In genomic region chr14:108022066-108022465, GRCm38 (mm10) we compare ENCODE assay signal across 23 mouse cellular contexts.
DNase-seq lines count a peak whose midpoint lies in the region; ATAC-seq lines count a peak whose summit lies in the region.
"Had no signal": no experiment of that assay in that cellular context is flagged by ENCODE, and none has a peak within 500 bp of the region (broad histone marks: within the 10 kb centered on the region; RNA-seq: fewer than 3 reads in every experiment).

No protein-coding gene starts in this region.

- peak; percentile 9 for DNase-seq in embryonic facial prominence, embryonic 14.5 days (ENCODE audit: low spot score)
- no peak for DNase-seq in embryonic facial prominence, embryonic 10.5 days (ENCODE audit: low spot score)
- DNase-seq in midbrain, embryonic 14.5 days: peak; percentile 8
- DNase-seq: adrenal gland, postnatal 36 days; cerebellum, adult 18-20 months; gastrocnemius, postnatal 36 days; heart, adult 2 months; heart, postnatal 14 days; kidney, adult 2 months; layer of hippocampus, adult 9-11 months; thymus, postnatal 25 days had no signal

- H3K9ac ChIP-seq in embryonic facial prominence, embryonic 14.5 days (ENCODE audit: low read depth, low read length): no peak overlapping the region
- no peak overlapping the region for H3K9ac ChIP-seq in kidney, embryonic 15.5 days
- H3K9ac ChIP-seq in kidney, embryonic 14.5 days (ENCODE audit: low read depth, low read length): no peak overlapping the region
- H3K9ac ChIP-seq in midbrain, embryonic 14.5 days (replicated peaks; ENCODE audit: low read length): no peak overlapping the region
- H3K9ac ChIP-seq in midbrain, embryonic 13.5 days (replicated peaks): no peak overlapping the region
- no peak overlapping the region for H3K9ac ChIP-seq in forebrain, embryonic 16.5 days (replicated peaks; ENCODE audit: low read depth, low read length)
- H3K9ac ChIP-seq: heart, embryonic 13.5 days; hindbrain, embryonic 12.5 days; limb, embryonic 15.5 days; liver, embryonic 14.5 days; neural tube, embryonic 13.5 days had no signal

- H3K9me3 ChIP-seq in embryonic facial prominence, embryonic 14.5 days (ENCODE audit: control insufficient read depth, low read length): no peaks in the 10 kb centered on the region
- H3K9me3 ChIP-seq in embryonic facial prominence, embryonic 10.5 days: no peaks in the 10 kb centered on the region
- no peaks in the 10 kb centered on the region for H3K9me3 ChIP-seq in kidney, embryonic 15.5 days (replicated peaks)
- H3K9me3 ChIP-seq in kidney, embryonic 14.5 days (ENCODE audit: control insufficient read depth, low read length): no peaks in the 10 kb centered on the region
- H3K9me3 ChIP-seq in midbrain, embryonic 14.5 days (ENCODE audit: control insufficient read depth, low read length): no peaks in the 10 kb centered on the region
- H3K9me3 ChIP-seq in midbrain, embryonic 13.5 days: no peaks in the 10 kb centered on the region
- H3K9me3 ChIP-seq in forebrain, embryonic 16.5 days (ENCODE audit: control insufficient read depth, low read length): no peaks in the 10 kb centered on the region
- H3K9me3 ChIP-seq: heart, embryonic 13.5 days; hindbrain, embryonic 12.5 days; limb, embryonic 15.5 days; neural tube, embryonic 13.5 days had no signal

- no peaks in the 10 kb centered on the region for H3K36me3 ChIP-seq in embryonic facial prominence, embryonic 14.5 days (ENCODE audit: control insufficient read depth, insufficient read depth, low read length)
- H3K36me3 ChIP-seq in embryonic facial prominence, embryonic 10.5 days (replicated peaks): no peaks in the 10 kb centered on the region
- no peaks in the 10 kb centered on the region for H3K36me3 ChIP-seq in kidney, embryonic 15.5 days
- H3K36me3 ChIP-seq in kidney, embryonic 14.5 days (ENCODE audit: control insufficient read depth, insufficient read depth, low read length): no peaks in the 10 kb centered on the region
- no peaks in the 10 kb centered on the region for H3K36me3 ChIP-seq in midbrain, embryonic 14.5 days (ENCODE audit: control insufficient read depth, insufficient read depth, low read length)
- no peaks in the 10 kb centered on the region for H3K36me3 ChIP-seq in midbrain, embryonic 13.5 days
- no peaks in the 10 kb centered on the region for H3K36me3 ChIP-seq in forebrain, embryonic 16.5 days (ENCODE audit: control insufficient read depth, insufficient read depth)
- H3K36me3 ChIP-seq: heart, embryonic 13.5 days; hindbrain, embryonic 12.5 days; limb, embryonic 15.5 days; neural tube, embryonic 13.5 days had no signal

- no peaks in the 10 kb centered on the region for H3K27me3 ChIP-seq in embryonic facial prominence, embryonic 14.5 days (replicated peaks; ENCODE audit: control insufficient read depth, insufficient read depth, low read length)
- H3K27me3 ChIP-seq in embryonic facial prominence, embryonic 10.5 days (replicated peaks; ENCODE audit: low read depth, poor library complexity, severe bottlenecking): no peaks in the 10 kb centered on the region
- no peaks in the 10 kb centered on the region for H3K27me3 ChIP-seq in kidney, embryonic 15.5 days
- no peaks in the 10 kb centered on the region for H3K27me3 ChIP-seq in kidney, embryonic 14.5 days (ENCODE audit: control insufficient read depth, insufficient read depth, low read length)
- H3K27me3 ChIP-seq in midbrain, embryonic 14.5 days (ENCODE audit: control insufficient read depth, insufficient read depth, low read length): no peaks in the 10 kb centered on the region
- H3K27me3 ChIP-seq in midbrain, embryonic 13.5 days: no peaks in the 10 kb centered on the region
- no peaks in the 10 kb centered on the region for H3K27me3 ChIP-seq in forebrain, embryonic 16.5 days (replicated peaks; ENCODE audit: control insufficient read depth, insufficient read depth, low read length)
- H3K27me3 ChIP-seq: heart, embryonic 13.5 days; hindbrain, embryonic 12.5 days; limb, embryonic 15.5 days; neural tube, embryonic 13.5 days had no signal

- H3K27ac ChIP-seq in embryonic facial prominence, embryonic 14.5 days (replicated peaks; ENCODE audit: low read depth, low read length): no peak overlapping the region
- H3K27ac ChIP-seq in embryonic facial prominence, embryonic 10.5 days (replicated peaks): no peak overlapping the region
- no peak overlapping the region for H3K27ac ChIP-seq in kidney, embryonic 15.5 days
- H3K27ac ChIP-seq in kidney, embryonic 14.5 days (ENCODE audit: low read depth, low read length): no peak overlapping the region
- no peak overlapping the region for H3K27ac ChIP-seq in midbrain, embryonic 14.5 days (replicated peaks; ENCODE audit: low read depth, low read length)
- H3K27ac ChIP-seq in midbrain, embryonic 13.5 days: no peak overlapping the region
- H3K27ac ChIP-seq in forebrain, embryonic 16.5 days (ENCODE audit: low read length): no peak overlapping the region
- H3K27ac ChIP-seq: heart, adult 2 months; heart, embryonic 13.5 days; hindbrain, embryonic 12.5 days; limb, embryonic 15.5 days; liver, embryonic 14.5 days; macrophage; neural tube, embryonic 13.5 days had no signal

- 39% methylated on average over 1 of the region's 1 CpGs for WGBS in embryonic facial prominence, embryonic 14.5 days
- WGBS in embryonic facial prominence, embryonic 10.5 days: 62% methylated on average over 1 of the region's 1 CpGs
- 52% methylated on average over 1 of the region's 1 CpGs for WGBS in kidney, embryonic 15.5 days
- 45% methylated on average over 1 of the region's 1 CpGs for WGBS in kidney, embryonic 14.5 days
- 58% methylated on average over 1 of the region's 1 CpGs for WGBS in midbrain, embryonic 14.5 days
- WGBS in midbrain, embryonic 13.5 days: 54% methylated on average over 1 of the region's 1 CpGs
- 18% methylated on average over 1 of the region's 1 CpGs for WGBS in forebrain, embryonic 16.5 days

- no peak for ATAC-seq in embryonic facial prominence, embryonic 14.5 days (ENCODE audit: low read depth)
- ATAC-seq in kidney, embryonic 15.5 days (replicated peaks; ENCODE audit: low FRiP score): 0 out of 2 replicates have a peak, but pooled peaks have one; percentile 25
- no peak for ATAC-seq in kidney, embryonic 14.5 days (ENCODE audit: low FRiP score, low TSS enrichment)
- ATAC-seq in midbrain, embryonic 14.5 days (ENCODE audit: low FRiP score, low TSS enrichment): no peak
- no peak for ATAC-seq in midbrain, embryonic 13.5 days
- ATAC-seq in forebrain, embryonic 16.5 days: peak; percentile 89
- ATAC-seq in activated CD4-positive, CD25-positive, alpha-beta regulatory T cell, adult 4 months: no peak
- ATAC-seq: CD4-positive, CD25-positive, alpha-beta regulatory T cell, adult 4 months had no signal

- no peaks in the 10 kb centered on the region for H3K4me1 ChIP-seq in embryonic facial prominence, embryonic 14.5 days (ENCODE audit: control insufficient read depth, insufficient read depth, low read length)
- H3K4me1 ChIP-seq in embryonic facial prominence, embryonic 10.5 days: no peaks in the 10 kb centered on the region
- H3K4me1 ChIP-seq in kidney, embryonic 15.5 days: no peaks in the 10 kb centered on the region
- no peaks in the 10 kb centered on the region for H3K4me1 ChIP-seq in kidney, embryonic 14.5 days (ENCODE audit: control insufficient read depth, insufficient read depth, low read length)
- no peaks in the 10 kb centered on the region for H3K4me1 ChIP-seq in midbrain, embryonic 14.5 days (ENCODE audit: control insufficient read depth, insufficient read depth, low read length)
- no peaks in the 10 kb centered on the region for H3K4me1 ChIP-seq in midbrain, embryonic 13.5 days (replicated peaks)
- H3K4me1 ChIP-seq in forebrain, embryonic 16.5 days (replicated peaks; ENCODE audit: control insufficient read depth, insufficient read depth, low read length): peaks cover 3% of the 10 kb centered on the region; the same call in 1 of the 2 replicates
- H3K4me1 ChIP-seq: heart, embryonic 13.5 days; hindbrain, embryonic 12.5 days; limb, embryonic 15.5 days; neural tube, embryonic 13.5 days had no signal

- no peak overlapping the region for H3K4me2 ChIP-seq in embryonic facial prominence, embryonic 14.5 days (ENCODE audit: low read depth, low read length)
- no peak overlapping the region for H3K4me2 ChIP-seq in kidney, embryonic 15.5 days
- H3K4me2 ChIP-seq in kidney, embryonic 14.5 days (replicated peaks; ENCODE audit: low read depth, low read length): no peak overlapping the region
- H3K4me2 ChIP-seq in midbrain, embryonic 14.5 days (ENCODE audit: low read length): no peak overlapping the region
- no peak overlapping the region for H3K4me2 ChIP-seq in midbrain, embryonic 13.5 days (replicated peaks)
- H3K4me2 ChIP-seq in forebrain, embryonic 16.5 days (ENCODE audit: low read length): no peak overlapping the region
- H3K4me2 ChIP-seq: heart, embryonic 13.5 days; hindbrain, embryonic 12.5 days; limb, embryonic 15.5 days; neural tube, embryonic 13.5 days had no signal

- H3K4me3 ChIP-seq in embryonic facial prominence, embryonic 14.5 days (ENCODE audit: low read depth, low read length): no peak overlapping the region
- H3K4me3 ChIP-seq in embryonic facial prominence, embryonic 10.5 days: no peak overlapping the region
- no peak overlapping the region for H3K4me3 ChIP-seq in kidney, embryonic 15.5 days (replicated peaks)
- no peak overlapping the region for H3K4me3 ChIP-seq in kidney, embryonic 14.5 days (ENCODE audit: low read length)
- no peak overlapping the region for H3K4me3 ChIP-seq in midbrain, embryonic 14.5 days (replicated peaks; ENCODE audit: low read depth, low read length)
- no peak overlapping the region for H3K4me3 ChIP-seq in midbrain, embryonic 13.5 days (replicated peaks)
- no peak overlapping the region for H3K4me3 ChIP-seq in forebrain, embryonic 16.5 days (replicated peaks; ENCODE audit: low read length)
- H3K4me3 ChIP-seq: heart, adult 2 months; heart, embryonic 13.5 days; hindbrain, embryonic 12.5 days; limb, embryonic 15.5 days; neural tube, embryonic 13.5 days had no signal

Comparison
In these comparisons a context has a peak if more than half of its experiments do, and no peak if none do; other contexts are left out.
1. ATAC-seq: peak in kidney, embryonic 15.5 days (single experiment) and forebrain, embryonic 16.5 days (single experiment); none in embryonic facial prominence, embryonic 14.5 days (single experiment), kidney, embryonic 14.5 days (single experiment), midbrain, embryonic 14.5 days (single experiment), midbrain, embryonic 13.5 days (single experiment) and activated CD4-positive, CD25-positive, alpha-beta regulatory T cell, adult 4 months (single experiment).